Mouse (Mus musculus) liver, embryonic 14.5 days (tissue): Measurements from ENCODE around the gene Riox2. TPM values are rescaled to one million over a fixed set of nuclear protein-coding genes. Genes with fewer than 3 reads are reported as not detected.
"Not testable (repeated sequence)": the region's sequence is repeated elsewhere in the genome, so short reads cannot be mapped to it uniquely, and the experiment has no call there.

Source experiments
- ATAC-seq: fragments of 200-750 bp; cut with Nextera tagmentation; 2 replicates; pipeline ENCODE4 v1.8.0; 2017; ENCODE audit warnings: moderate number of reproducible peaks, mild to moderate bottlenecking, moderate library complexity; ENCODE audit not compliant: insufficient read depth
- DNase-seq, 3 experiments: peaks; one replicate each; pipeline ENCODE4 v3.0.0-alpha.2; 2012 to 2013; ENCODE audit warnings: low read depth in 3 of 3, low spot score in 3 of 3
- H3K27ac ChIP-seq: fragments of 300-500 bp; sonication (generic); 2 replicates; pipeline ENCODE4 v1.5.1; 2014; ENCODE audit warnings: moderate library complexity, mild to moderate bottlenecking, control low read depth, inconsistent platforms
- H3K27me3 ChIP-seq: fragments of 300-500 bp; sonication (generic); 2 replicates; pipeline ENCODE4 v1.6.1; 2014; ENCODE audit warnings: mild to moderate bottlenecking, low read length, moderate library complexity; ENCODE audit not compliant: control insufficient read depth, insufficient read depth
- H3K36me3 ChIP-seq: fragments of 300-500 bp; sonication (generic); replicated peaks from 2 replicates; pipeline ENCODE4 v1.6.1; 2014; ENCODE audit warnings: low read depth; ENCODE audit not compliant: control insufficient read depth, insufficient read depth
- H3K4me1 ChIP-seq, 2 experiments: fragments of 200-500 bp in 1 of 2; fragments of 300-500 bp in 1 of 2; sonication (generic) in 1 of 2; replicated peaks; 2 replicates each; pipeline ENCODE4 v1.6.1; 2012 to 2014; ENCODE audit warnings: antibody characterized with exemption in 1 of 2, inconsistent platforms in 1 of 2, low read length in 1 of 2; ENCODE audit not compliant: control insufficient read depth in 2 of 2, insufficient read depth in 2 of 2
- H3K4me2 ChIP-seq: fragments of 300-500 bp; sonication (generic); 2 replicates; pipeline ENCODE4 v1.6.1; 2014; ENCODE audit warnings: low read depth, mild to moderate bottlenecking, control low read depth, moderate library complexity
- H3K4me3 ChIP-seq, 2 experiments: fragments of 200-500 bp in 1 of 2; fragments of 300-500 bp in 1 of 2; sonication (generic) in 1 of 2; 2 replicates each; pipeline ENCODE4 v1.5.1; 2012 to 2014; ENCODE audit warnings: low read depth in 2 of 2, low read length in 2 of 2, mild to moderate bottlenecking in 2 of 2, control low read depth in 1 of 2, inconsistent platforms in 1 of 2, moderate library complexity in 1 of 2; ENCODE audit not compliant: insufficient read depth in 1 of 2
- H3K9ac ChIP-seq: fragments of 300-500 bp; sonication (generic); replicated peaks from 2 replicates; pipeline ENCODE4 v1.6.1; 2014; ENCODE audit warnings: mild to moderate bottlenecking, control low read depth, moderate library complexity
- H3K9me3 ChIP-seq: fragments of 300-500 bp; sonication (generic); 2 replicates; pipeline ENCODE4 v1.6.1; 2016; ENCODE audit warnings: low read length, mixed read lengths; ENCODE audit not compliant: control insufficient read depth
- CTCF ChIP-seq: IDR thresholded peaks from 2 replicates; pipeline ENCODE4 v1.5.1; 2016; ENCODE audit warnings: antibody characterized with exemption, low read depth, control low read depth
- EP300 ChIP-seq: IDR thresholded peaks from 2 replicates; pipeline ENCODE4 v1.6.1; 2016; ENCODE audit warnings: antibody characterized with exemption, low read depth
- WGBS: fragments of 180-500 bp; shearing (Covaris S2); extraction: QIAGEN DNeasy Blood & Tissue Kit; methylation state at CpG from one replicate; pipeline ENCODE4 v1.1.7; 2014; ENCODE audit not compliant: insufficient replicate concordance; 5-methylcytosine and 5-hydroxymethylcytosine counted together
- polyA plus RNA-seq, 2 experiments: library from polyadenylated mRNA; depleted of rRNA in 1 of 2; stranded (reverse) in 1 of 2; unstranded in 1 of 2; fragments of >200 nt; fragmentation: Nextera tagmentation in 1 of 2; extraction: Ambion mirVana in 1 of 2; gene quantifications; 2 replicates each; pipeline versions ENCODE4 v1.2.1 to v1.2.3; 2012 to 2014

Riox2 gene
- polyA plus RNA-seq, 2 experiments: 7.6 to 15.8 TPM

DNA sequence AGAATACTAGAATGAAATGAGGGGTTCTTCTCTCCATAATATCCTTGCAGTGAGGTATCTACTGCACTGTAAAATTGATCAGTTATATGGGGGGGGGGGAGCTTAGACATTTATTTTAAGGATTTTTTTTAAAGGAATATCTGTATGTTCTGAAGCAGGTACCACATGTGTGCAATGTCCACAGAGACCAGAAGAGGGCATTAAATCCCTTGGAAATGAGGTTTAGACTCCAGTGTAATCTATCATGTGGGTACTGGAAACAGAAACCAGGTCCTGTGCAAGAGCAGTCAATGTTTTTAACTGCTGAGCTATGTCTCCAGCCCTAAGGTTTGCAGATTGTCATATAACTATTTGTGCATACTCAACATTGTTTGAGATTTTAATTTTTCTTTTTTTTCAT lies 22.5 kb upstream of the Riox2 start:
- ATAC-seq: no peak

DNA sequence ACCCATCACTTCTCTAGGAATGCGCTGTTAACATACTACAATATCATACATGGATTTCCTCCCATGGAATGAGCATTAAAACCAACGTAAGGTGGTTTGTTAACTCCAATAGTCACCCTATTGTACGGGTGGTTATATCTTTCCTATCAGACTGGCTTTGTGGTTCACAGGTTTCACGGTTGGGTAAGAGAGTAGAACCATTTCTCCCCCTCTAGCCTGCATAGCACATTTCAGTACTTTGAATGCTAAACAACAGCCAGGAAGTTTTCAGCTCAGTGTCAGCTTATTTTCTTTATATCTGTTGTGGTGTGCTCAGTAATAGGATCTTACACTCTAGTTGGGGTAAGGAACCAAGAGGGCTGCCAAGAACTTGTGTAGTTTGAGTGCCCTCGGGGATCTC lies 19.8 kb upstream of the Riox2 start:
- DNase-seq: no peak

More for the DNA sequence above, 22.5 kb upstream of the Riox2 start:
- no peaks in the 10 kb centered on the region for H3K4me1 ChIP-seq
- H3K9ac ChIP-seq: no peak overlapping the region
- no peak overlapping the region for H3K27ac ChIP-seq
- no peak for TF ChIP-seq CTCF
- no peaks in the 10 kb centered on the region for H3K27me3 ChIP-seq
- no peak for DNase-seq
- H3K4me2 ChIP-seq: no peak overlapping the region
- H3K36me3 ChIP-seq: no peaks in the 10 kb centered on the region
- no peak overlapping the region for H3K4me3 ChIP-seq
- no peaks in the 10 kb centered on the region for H3K9me3 ChIP-seq

DNA sequence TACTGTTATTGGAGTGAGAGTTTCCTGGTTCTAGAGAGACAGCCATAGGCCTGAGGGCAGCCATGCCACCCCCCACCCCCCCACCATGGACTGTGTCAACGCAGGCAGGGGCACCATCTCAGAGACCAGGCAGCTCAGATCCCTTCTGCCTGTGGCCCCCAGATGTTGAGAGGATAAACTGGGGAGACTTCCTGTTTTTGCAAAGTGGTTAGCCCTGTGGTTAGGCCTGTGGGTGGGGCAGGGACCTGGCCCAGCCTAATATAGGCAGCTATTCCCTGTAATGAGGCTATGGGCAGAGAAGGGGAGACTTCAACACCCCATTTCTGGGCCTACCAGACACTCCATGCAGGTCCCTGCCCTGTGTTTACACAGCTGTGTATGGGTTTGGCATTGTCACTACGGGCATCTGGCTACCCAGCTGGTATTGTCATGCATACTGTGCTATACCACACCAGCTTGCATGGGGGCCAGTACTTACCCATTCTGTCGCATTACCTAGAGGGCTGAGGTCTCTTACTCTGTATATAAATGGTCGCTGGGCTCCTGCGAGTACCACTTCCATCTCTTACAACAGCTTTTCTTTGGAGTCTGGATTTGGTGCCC lies 12.2 kb upstream of the Riox2 start:
- not testable (repeated sequence) for DNase-seq, H3K4me3 ChIP-seq, H3K27ac ChIP-seq, H3K4me1 ChIP-seq, H3K36me3 ChIP-seq, H3K9me3 ChIP-seq, H3K9ac ChIP-seq, H3K27me3 ChIP-seq, H3K4me2 ChIP-seq
- ATAC-seq: peak; percentile 62; the same call in 1 of the 2 replicates
- WGBS: 40% methylated on average over 5 of the region's 5 CpGs

More for the DNA sequence above, 19.8 kb upstream of the Riox2 start:
- Histone ChIP-seq H3K4me2 (no peak overlapping the region), H3K9ac (no peak overlapping the region), H3K27ac (no peak overlapping the region), H3K4me1 (no peaks in the 10 kb centered on the region), H3K4me3 (no peak overlapping the region), H3K27me3 (no peaks in the 10 kb centered on the region), H3K36me3 (no peaks in the 10 kb centered on the region), H3K9me3 (no peaks in the 10 kb centered on the region)
- ATAC-seq: no peak
- TF ChIP-seq CTCF (no peak), EP300 (no peak)
- 48% methylated on average over 5 of the region's 5 CpGs for WGBS

DNA sequence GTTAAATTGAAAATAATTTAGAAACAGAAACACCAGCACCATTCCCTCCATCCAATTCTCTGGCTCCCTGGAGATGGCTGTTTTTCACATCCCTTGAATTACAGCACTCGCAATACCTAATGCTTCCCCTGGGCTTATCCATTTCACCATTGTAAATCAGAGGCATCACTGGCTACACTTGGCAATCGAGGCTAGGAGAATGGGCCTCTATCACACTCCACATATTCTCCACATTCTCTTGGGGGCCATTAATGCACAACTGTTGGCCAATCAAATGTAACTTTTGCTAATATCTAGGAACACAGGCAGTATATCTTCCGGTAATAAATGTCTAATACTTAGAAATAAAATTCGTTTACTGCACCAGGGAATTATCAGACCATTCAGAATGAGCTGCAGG lies 8.0 kb upstream of the Riox2 start:
- H3K36me3 ChIP-seq: no peaks in the 10 kb centered on the region
- H3K9me3 ChIP-seq: no peaks in the 10 kb centered on the region
- no peak overlapping the region for H3K27ac ChIP-seq
- no peaks in the 10 kb centered on the region for H3K27me3 ChIP-seq
- DNase-seq (no peak), ATAC-seq (no peak)
- TF ChIP-seq CTCF (no peak), EP300 (no peak)
- no peak overlapping the region for H3K4me3 ChIP-seq
- WGBS: 59% methylated on average over 4 of the region's 4 CpGs
- no peaks in the 10 kb centered on the region for H3K4me1 ChIP-seq
- H3K4me2 ChIP-seq: no peak overlapping the region
- no peak overlapping the region for H3K9ac ChIP-seq

DNA sequence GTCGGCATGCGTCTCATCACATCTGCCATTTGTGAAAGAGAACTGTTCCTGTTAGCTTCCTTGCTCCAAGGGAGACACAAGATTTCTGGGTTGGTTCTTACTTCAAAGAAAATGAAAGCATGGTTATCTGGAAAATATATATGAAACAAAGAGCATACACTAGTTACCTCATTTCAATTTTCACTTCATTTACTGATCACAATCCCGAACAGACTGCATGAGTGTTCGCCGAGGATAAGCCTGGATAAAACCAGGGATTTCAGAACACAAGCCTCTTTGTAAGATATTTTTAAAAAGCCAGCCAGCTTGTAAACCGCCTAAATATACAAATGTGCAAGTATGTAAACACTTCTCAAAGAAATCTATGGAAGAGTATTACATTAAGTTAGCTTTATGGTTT lies 7.6 kb upstream of the Riox2 start:
- H3K4me1 ChIP-seq: no peaks in the 10 kb centered on the region
- H3K9ac ChIP-seq: no peak overlapping the region
- no peak overlapping the region for H3K4me3 ChIP-seq
- no peaks in the 10 kb centered on the region for H3K27me3 ChIP-seq
- TF ChIP-seq EP300: no peak
- no peak for TF ChIP-seq CTCF
- H3K27ac ChIP-seq: no peak overlapping the region
- H3K4me2 ChIP-seq: no peak overlapping the region
- DNase-seq: no peak
- no peaks in the 10 kb centered on the region for H3K9me3 ChIP-seq
- ATAC-seq: no peak
- H3K36me3 ChIP-seq: no peaks in the 10 kb centered on the region
- WGBS: 79% methylated on average over 6 of the region's 6 CpGs
